Mouse (Mus musculus) urinary bladder, postnatal 36 days (tissue): ENCODE measurements around the gene Pvr.

Experiments used
- DNase-seq, 2 experiments: peaks; one replicate each; pipeline ENCODE4 v3.0.0; 2022; ENCODE audit warnings: low spot score in 2 of 2, mixed read lengths in 1 of 2

Pvr gene

DNA sequence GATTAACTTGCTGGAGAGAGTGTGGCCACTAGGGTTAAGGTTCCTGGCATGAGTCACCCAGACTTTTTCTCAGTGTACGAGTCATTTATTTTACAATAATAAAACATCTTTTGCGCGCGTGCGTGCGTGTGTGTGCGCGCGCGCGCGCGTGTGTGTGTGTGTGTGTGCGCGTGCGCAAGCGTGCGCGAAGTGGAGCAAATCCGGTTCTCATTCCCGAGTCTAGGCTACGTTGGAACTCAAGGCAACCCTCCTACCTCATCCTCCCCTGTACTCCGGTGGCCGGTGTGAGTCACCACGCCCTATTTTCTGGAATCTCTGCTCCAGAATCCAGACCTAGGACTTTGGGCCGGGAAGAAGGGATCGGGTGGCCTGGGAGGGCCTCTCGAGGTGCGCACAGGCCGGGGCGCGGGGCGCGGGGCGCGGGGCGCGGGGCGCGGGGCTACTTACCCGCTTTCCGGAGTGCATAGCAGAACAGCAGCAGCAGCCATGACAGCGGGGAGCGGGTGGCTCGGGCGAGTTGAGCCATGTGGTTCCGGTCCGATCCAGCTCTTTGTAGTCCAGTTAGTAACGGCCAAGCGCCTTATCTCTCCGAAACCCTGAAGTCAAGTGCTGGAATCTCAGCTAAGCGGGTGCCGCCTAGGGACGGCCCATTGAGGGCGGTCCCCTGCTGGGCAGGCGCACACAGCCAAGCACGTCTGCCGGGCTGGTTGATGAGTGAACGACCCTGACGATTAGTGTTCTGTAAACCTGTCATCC lies at the start of gene Pvr:
TSS of gene Pvr (minus strand) at position 655 of the 756 bp plus-strand sequence.
- peak; percentile 69 to 83 for DNase-seq

GRCm38 (mm10) chr7:19970196-19970595 lies 49.2 kb upstream of the Pvr start:
- no peak for DNase-seq

DNA sequence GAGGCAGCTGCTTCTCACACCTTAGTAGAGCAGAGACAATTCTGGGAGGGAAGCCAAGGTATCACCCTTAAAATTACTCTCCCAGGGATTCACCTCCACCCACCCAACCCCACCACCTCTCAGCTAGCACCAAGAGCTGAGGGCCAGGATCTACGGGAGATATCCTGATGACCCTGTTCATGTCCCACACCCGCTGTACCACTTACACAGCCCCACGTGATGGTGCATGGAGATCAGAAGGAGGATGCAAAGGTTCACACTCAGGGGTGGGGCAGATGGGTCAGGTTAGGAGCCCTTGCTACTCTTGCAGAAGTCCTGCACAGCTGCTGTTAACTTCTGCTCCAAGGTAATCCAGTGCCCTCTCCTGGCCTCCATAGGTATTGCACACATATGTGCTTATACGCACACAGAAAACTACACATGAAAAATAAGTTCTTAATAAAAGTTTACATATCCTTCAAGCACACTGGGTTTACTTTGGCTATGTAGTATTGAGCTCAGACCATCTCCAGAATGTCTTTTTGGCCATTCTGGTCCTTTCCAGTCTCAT lies 48.7 kb upstream of the Pvr start:
- DNase-seq = no peak

DNA sequence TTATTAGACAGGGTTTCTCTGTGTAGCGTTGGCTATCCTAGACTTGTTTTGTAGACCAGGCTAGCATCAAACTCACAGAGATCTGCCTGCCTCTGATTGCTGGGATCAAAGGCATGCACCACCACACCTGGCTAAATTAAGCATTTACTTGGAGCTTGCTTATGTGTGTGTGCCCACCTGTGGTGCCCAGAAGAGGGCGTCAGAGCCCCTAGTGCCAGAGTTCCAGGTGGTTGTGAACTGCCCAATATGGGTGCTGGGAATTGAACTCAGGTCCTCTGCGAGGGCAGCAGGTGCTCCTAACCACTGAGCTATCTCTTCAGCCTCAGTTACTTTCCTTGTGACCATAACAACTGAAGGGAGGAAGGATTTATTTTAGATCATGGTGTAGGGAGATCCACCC lies 48.1 kb upstream of the Pvr start:
- DNase-seq = no peak

- no peak for DNase-seq
These were observed 44.1 kb upstream of the Pvr start, which contains the start of gene Ceacam20 for GRCm38 (mm10) chr7:19964985-19965579. Gene Ceacam20, plus strand, starts transcription at chr7:19965412.

DNA sequence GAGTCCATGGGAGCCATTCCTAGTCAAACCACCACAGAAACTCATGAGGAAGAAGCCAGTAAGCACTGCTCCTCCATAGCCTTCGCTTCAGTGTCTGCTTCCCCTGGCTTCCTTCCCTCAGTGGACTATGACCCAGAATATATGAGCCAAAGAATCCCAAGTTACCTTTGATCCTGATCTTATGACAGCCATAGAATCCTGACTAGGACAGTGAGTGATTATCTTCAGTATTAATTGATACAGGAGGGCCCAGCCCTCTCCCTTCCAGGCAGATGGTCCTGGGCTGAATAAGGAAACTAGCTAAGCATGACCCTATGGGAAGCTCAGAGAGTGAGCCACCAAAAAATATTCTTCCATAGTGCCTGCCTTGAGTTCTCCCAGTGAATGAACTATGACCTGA lies 41.5 kb upstream of the Pvr start:
- DNase-seq = no peak

DNA sequence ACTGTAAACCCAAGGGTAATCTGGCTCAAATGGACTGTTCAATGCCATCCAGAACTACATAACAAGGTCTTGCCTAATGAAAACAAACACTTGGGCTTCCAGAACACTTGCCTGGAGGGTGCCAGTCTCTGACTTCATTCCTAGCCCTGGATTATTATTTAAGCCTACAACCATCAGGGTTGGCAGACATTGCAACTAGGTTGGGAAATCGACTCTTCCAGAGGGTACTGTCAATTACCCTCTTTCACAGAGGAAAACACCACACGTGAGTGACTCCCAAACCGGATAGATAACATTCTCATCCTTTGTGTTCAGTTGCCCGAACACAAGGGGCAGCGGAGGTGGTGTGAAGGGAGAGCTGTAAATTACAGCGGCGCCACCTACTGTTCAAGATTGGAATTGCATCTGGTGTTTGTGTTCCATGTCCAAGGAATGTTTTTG lies 35.4 kb upstream of the Pvr start:
- peak; percentile 88 to 89 for DNase-seq

- no peak for DNase-seq
These were observed 34.9 kb upstream of the Pvr start for GRCm38 (mm10) chr7:19955861-19956260.

- no peak for DNase-seq
These were observed 32.1 kb upstream of the Pvr start for GRCm38 (mm10) chr7:19953054-19953453.

GRCm38 (mm10) chr7:19952320-19952986 lies 31.5 kb upstream of the Pvr start:
- DNase-seq = no peak

- DNase-seq = no peak
These were observed 29.6 kb upstream of the Pvr start, which contains the start of gene Igsf23 for GRCm38 (mm10) chr7:19950589-19950988. Gene Igsf23, minus strand, starts transcription at chr7:19950756.

- DNase-seq = no peak
These were observed 29.0 kb upstream of the Pvr start for GRCm38 (mm10) chr7:19949996-19950395.

DNA sequence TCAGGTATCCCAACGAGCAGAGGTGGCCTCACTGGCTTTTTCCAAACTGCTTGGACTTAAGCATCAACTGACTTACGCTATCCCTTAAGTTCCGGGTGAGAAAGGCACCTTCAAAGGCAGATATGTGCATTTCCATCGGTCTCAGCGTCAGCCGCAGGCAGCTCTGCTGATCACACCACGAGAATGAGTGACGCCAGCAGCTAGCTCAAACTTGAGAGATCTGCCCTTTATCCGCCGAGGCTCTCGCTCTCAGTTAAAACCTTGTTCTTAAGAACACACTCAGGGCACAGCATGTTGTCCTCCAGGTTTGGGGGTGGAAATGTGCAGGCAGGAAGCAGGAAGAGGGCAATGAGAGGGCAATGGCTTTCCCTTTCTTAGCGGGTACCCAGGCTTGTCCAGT lies 28.0 kb upstream of the Pvr start:
- no peak for DNase-seq

DNA sequence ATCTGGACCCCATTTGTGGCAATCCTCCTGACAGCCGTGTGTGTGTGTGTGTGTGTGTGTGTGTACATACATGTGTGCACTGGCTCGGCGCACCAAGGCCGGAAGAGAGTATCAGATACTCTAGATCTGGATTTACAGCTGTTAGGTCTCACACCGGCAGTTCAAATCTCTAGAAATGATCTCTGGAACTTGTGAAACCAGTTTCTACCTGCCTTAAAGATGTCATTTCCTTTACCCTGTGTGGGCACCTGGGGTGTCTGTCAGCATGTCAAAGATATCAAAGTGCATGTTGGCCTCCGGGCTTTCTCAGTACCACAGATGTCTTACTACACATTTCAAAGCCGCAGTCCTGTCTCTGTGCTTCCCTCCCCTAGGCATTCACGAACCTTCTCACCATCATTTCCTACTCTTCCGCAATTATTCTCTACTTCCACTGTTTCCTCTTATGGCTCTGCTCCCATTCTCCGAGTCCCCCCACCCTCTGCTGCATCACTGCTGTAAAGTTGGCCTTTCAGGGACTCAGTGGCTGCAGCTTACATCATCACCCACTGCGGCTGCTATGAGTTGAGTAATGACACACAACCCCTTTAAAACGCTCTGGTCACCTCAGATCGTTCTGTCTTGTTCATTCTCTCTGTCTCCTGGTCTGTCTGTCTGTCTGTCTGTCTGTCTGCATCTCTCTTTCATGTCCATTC lies 25.0 kb upstream of the Pvr start:
- DNase-seq = no peak

GRCm38 (mm10) chr7:19945201-19945600 lies 24.2 kb upstream of the Pvr start:
- DNase-seq = no peak

DNA sequence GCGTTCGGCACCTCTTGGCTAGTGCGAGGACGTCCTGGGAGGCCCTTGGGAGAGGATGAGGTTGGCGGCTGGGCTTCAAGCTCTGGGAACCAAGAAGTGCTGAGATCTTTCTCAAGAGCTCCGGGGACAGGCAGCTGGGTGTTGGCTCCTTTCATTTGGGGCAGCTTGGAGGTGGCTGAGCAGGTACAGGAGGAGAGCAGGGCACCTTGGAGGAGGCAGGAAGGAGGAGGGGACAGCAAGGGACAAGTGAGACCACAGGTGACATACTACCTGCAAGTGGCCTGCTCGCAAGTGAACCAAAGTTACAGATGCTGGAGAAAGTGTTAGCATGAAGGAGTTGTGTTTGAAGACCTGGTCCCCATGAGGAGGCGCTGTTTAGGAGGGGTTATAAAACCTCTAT lies 23.7 kb upstream of the Pvr start:
- no peak for DNase-seq

- DNase-seq = no peak
These were observed 19.3 kb upstream of the Pvr start for GRCm38 (mm10) chr7:19940256-19940655.

DNA sequence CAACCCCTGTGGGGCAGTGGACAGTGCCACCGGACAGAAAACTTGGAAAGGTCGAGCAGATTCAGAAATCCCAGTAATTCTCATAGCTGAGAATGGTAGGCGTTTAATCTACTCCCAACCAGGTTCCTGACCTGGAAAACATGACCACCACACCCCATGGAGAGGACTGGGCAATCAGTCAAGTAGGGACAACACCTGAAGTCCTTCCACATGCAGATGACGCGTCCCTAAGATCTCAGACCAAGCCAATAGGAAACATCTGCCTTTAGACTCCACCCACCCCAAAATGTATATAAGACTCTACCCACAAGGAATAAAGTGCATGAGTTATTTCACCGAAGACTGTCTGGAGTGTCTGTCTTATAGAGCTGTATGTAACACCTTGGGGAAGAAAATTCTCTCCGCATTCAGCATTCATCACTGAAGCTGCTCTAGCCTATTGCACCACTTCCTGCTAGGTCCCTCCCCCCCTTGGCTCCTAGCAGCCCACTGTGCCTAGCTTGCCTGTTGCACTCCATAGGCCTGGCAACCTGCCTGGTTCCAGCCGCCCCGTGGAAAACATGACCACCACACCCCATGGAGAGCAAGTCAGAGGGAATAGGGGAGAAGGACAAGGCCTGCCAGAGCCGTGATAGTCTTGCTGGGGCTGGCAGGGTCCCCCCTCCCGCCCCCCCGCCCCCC lies 18.7 kb upstream of the Pvr start:
- peak; percentile 30 to 86 for DNase-seq

DNA sequence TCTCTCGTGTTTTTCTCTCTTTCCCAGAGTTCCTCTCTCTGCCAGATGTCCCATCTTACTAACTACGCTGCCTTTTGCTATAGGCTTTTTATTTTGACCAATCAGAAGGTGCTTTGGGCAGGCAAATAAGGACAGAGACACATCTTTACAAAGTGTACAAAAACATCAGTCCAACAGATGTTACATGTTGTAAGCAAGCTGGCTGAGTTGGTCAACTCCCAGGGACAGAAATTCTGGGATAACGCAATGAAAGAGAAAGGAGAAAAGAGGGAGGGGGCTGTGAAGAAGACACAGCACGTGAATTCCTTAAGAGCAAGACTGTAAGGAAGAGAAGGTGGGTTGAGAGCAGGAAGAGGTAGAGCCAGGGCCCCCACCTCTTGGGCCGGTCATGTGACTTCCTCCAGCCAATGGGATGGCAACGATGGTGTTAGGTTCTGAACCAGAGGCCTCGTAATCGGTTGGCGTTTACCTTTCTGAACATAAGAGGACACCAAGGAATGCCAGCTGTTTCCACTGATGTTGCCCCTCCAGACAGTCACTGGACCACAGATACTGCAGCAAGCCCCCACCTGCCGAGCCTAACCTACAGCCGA lies 16.4 kb upstream of the Pvr start:
- no peak for DNase-seq

- DNase-seq = no peak
These were observed 15.0 kb upstream of the Pvr start for GRCm38 (mm10) chr7:19935961-19936360.
